Mouse (Mus musculus) embryonic fibroblast, embryonic 13.5 days (primary cell): ENCODE results near the gene Myh9.

ENCODE experiments used
- CTCF ChIP-seq: IDR thresholded peaks from 2 replicates; pipeline ENCODE4 v1.5.1; 2011; ENCODE audit warnings: mild to moderate bottlenecking, control low read depth, low read length, moderate library complexity, borderline replicate concordance; ENCODE audit not compliant: insufficient read depth
- POLR2A ChIP-seq: IDR thresholded peaks from 2 replicates; pipeline ENCODE4 v1.6.1; 2011; ENCODE audit warnings: low read depth, mild to moderate bottlenecking, control low read depth, low read length, moderate library complexity

GRCm38 (mm10) chr15:77782449-77783014 is 59.4 kb downstream of the Myh9 start:
- TF ChIP-seq POLR2A, result no peak
- peak; percentile 35; the same call in 1 of the 2 replicates for TF ChIP-seq CTCF
